Mouse (Mus musculus): ENCODE measurements around the gene Krt31. TPM values are rescaled to one million over a fixed set of nuclear protein-coding genes. Genes with fewer than 3 reads are reported as not detected.

The Krt31 gene
- polyA plus RNA-seq, 1 experiment: not detected

- no peak within 1 kb of the TSS for H3ac ChIP-seq (ENCODE audit: control insufficient read depth, insufficient read length, low read depth)
- TF ChIP-seq CTCF (IDR thresholded peaks at IDR 0.05; ENCODE audit: control insufficient read depth, insufficient read depth, insufficient read length): no peak
- H3K4me3 ChIP-seq (ENCODE audit: insufficient read depth, poor library complexity, severe bottlenecking): no peak within 1 kb of the TSS
- no peaks in the 10 kb centered on the region for H3K79me2 ChIP-seq (ENCODE audit: control insufficient read depth, insufficient read depth)
- no peaks in the 10 kb centered on the region for H3K27me3 ChIP-seq (ENCODE audit: control insufficient read depth, insufficient read depth, insufficient read length)
- H3K36me3 ChIP-seq (ENCODE audit: control insufficient read depth, insufficient read depth): no peaks in the 10 kb centered on the region
- H3K79me3 ChIP-seq (ENCODE audit: low read depth): no peaks in the 10 kb centered on the region
Observed at GRCm38 (mm10) chr11:100016112-100016511, 34.2 kb downstream of the Krt31 start, which contains the start of gene Krt33a. TSS of gene Krt33a (minus strand) at chr11:100016212.

- Histone ChIP-seq H3ac (ENCODE audit: control insufficient read depth, insufficient read length, low read depth) (no peak overlapping the region), H3K79me2 (ENCODE audit: control insufficient read depth, insufficient read depth) (no peaks in the 10 kb centered on the region), H3K36me3 (ENCODE audit: control insufficient read depth, insufficient read depth) (no peaks in the 10 kb centered on the region), H3K79me3 (ENCODE audit: low read depth) (no peaks in the 10 kb centered on the region), H3K4me3 (ENCODE audit: insufficient read depth, poor library complexity, severe bottlenecking) (no peak overlapping the region), H3K27me3 (ENCODE audit: control insufficient read depth, insufficient read depth, insufficient read length) (no peaks in the 10 kb centered on the region)
- no peak for TF ChIP-seq MYOD1 (IDR thresholded peaks at IDR 0.05; ENCODE audit: control insufficient read depth, insufficient read length, low read depth)
- no peak for TF ChIP-seq USF1 (IDR thresholded peaks at IDR 0.05; ENCODE audit: low read depth)
- no peak for TF ChIP-seq MAX (IDR thresholded peaks at IDR 0.05)
- TF ChIP-seq CTCF (IDR thresholded peaks at IDR 0.05; ENCODE audit: control insufficient read depth, insufficient read depth, insufficient read length): no peak
- TF ChIP-seq CEBPB (IDR thresholded peaks at IDR 0.05; ENCODE audit: low read depth): no peak
- no peak for TF ChIP-seq FOSL1 (IDR thresholded peaks at IDR 0.05; ENCODE audit: insufficient read depth, low read length, poor library complexity, severe bottlenecking)
- TF ChIP-seq MYOG (IDR thresholded peaks at IDR 0.05; ENCODE audit: control insufficient read depth, extremely low read depth, insufficient read length): no peak
Observed at GRCm38 (mm10) chr11:100013691-100014171, 36.6 kb downstream of the Krt31 start.

GRCm38 (mm10) chr11:100010682-100011081, 39.7 kb downstream of the Krt31 start:
- no peaks in the 10 kb centered on the region for H3K36me3 ChIP-seq (ENCODE audit: control insufficient read depth, insufficient read depth)
- H3K79me2 ChIP-seq (ENCODE audit: control insufficient read depth, insufficient read depth): no peaks in the 10 kb centered on the region
- H3K79me3 ChIP-seq (ENCODE audit: low read depth): no peaks in the 10 kb centered on the region
- H3ac ChIP-seq (ENCODE audit: control insufficient read depth, insufficient read length, low read depth): no peak overlapping the region
- H3K4me3 ChIP-seq (ENCODE audit: insufficient read depth, poor library complexity, severe bottlenecking): no peak overlapping the region
- no peak for TF ChIP-seq CEBPB (IDR thresholded peaks at IDR 0.05; ENCODE audit: low read depth)
- TF ChIP-seq MYOG (IDR thresholded peaks at IDR 0.05; ENCODE audit: control insufficient read depth, extremely low read depth, insufficient read length): no peak
- TF ChIP-seq USF1 (IDR thresholded peaks at IDR 0.05; ENCODE audit: low read depth): no peak
- no peak for TF ChIP-seq FOSL1 (IDR thresholded peaks at IDR 0.05; ENCODE audit: insufficient read depth, low read length, poor library complexity, severe bottlenecking)
- no peak for TF ChIP-seq MAX (IDR thresholded peaks at IDR 0.05)
- TF ChIP-seq CTCF (IDR thresholded peaks at IDR 0.05; ENCODE audit: control insufficient read depth, insufficient read depth, insufficient read length): no peak
- no peak for TF ChIP-seq MYOD1 (IDR thresholded peaks at IDR 0.05; ENCODE audit: control insufficient read depth, insufficient read length, low read depth)
- H3K27me3 ChIP-seq (ENCODE audit: control insufficient read depth, insufficient read depth, insufficient read length): no peaks in the 10 kb centered on the region

GRCm38 (mm10) chr11:100008336-100008735, 42.0 kb downstream of the Krt31 start:
- no peak overlapping the region for H3K4me3 ChIP-seq (ENCODE audit: insufficient read depth, poor library complexity, severe bottlenecking)
- no peaks in the 10 kb centered on the region for H3K36me3 ChIP-seq (ENCODE audit: control insufficient read depth, insufficient read depth)
- no peak for TF ChIP-seq CTCF (IDR thresholded peaks at IDR 0.05; ENCODE audit: control insufficient read depth, insufficient read depth, insufficient read length)
- TF ChIP-seq CEBPB (IDR thresholded peaks at IDR 0.05; ENCODE audit: low read depth): no peak
- no peak for TF ChIP-seq USF1 (IDR thresholded peaks at IDR 0.05; ENCODE audit: low read depth)
- no peak for TF ChIP-seq MYOD1 (IDR thresholded peaks at IDR 0.05; ENCODE audit: control insufficient read depth, insufficient read length, low read depth)
- no peak for TF ChIP-seq MYOG (IDR thresholded peaks at IDR 0.05; ENCODE audit: control insufficient read depth, extremely low read depth, insufficient read length)
- TF ChIP-seq MAX (IDR thresholded peaks at IDR 0.05): no peak
- TF ChIP-seq FOSL1 (IDR thresholded peaks at IDR 0.05; ENCODE audit: insufficient read depth, low read length, poor library complexity, severe bottlenecking): no peak
- no peak overlapping the region for H3ac ChIP-seq (ENCODE audit: control insufficient read depth, insufficient read length, low read depth)
- no peaks in the 10 kb centered on the region for H3K79me2 ChIP-seq (ENCODE audit: control insufficient read depth, insufficient read depth)
- H3K79me3 ChIP-seq (ENCODE audit: low read depth): no peaks in the 10 kb centered on the region
- H3K27me3 ChIP-seq (ENCODE audit: control insufficient read depth, insufficient read depth, insufficient read length): no peaks in the 10 kb centered on the region

- H3K36me3 ChIP-seq (ENCODE audit: control insufficient read depth, insufficient read depth): no peaks in the 10 kb centered on the region
- H3K4me3 ChIP-seq (ENCODE audit: insufficient read depth, poor library complexity, severe bottlenecking): no peak overlapping the region
- TF ChIP-seq FOSL1 (IDR thresholded peaks at IDR 0.05; ENCODE audit: insufficient read depth, low read length, poor library complexity, severe bottlenecking) (no peak), CEBPB (IDR thresholded peaks at IDR 0.05; ENCODE audit: low read depth) (no peak), CTCF (IDR thresholded peaks at IDR 0.05; ENCODE audit: control insufficient read depth, insufficient read depth, insufficient read length) (no peak), USF1 (IDR thresholded peaks at IDR 0.05; ENCODE audit: low read depth) (no peak), MYOD1 (IDR thresholded peaks at IDR 0.05; ENCODE audit: control insufficient read depth, insufficient read length, low read depth) (no peak), MYOG (IDR thresholded peaks at IDR 0.05; ENCODE audit: control insufficient read depth, extremely low read depth, insufficient read length) (no peak), MAX (IDR thresholded peaks at IDR 0.05) (no peak)
- H3K27me3 ChIP-seq (ENCODE audit: control insufficient read depth, insufficient read depth, insufficient read length): no peaks in the 10 kb centered on the region
- no peak overlapping the region for H3ac ChIP-seq (ENCODE audit: control insufficient read depth, insufficient read length, low read depth)
- no peaks in the 10 kb centered on the region for H3K79me2 ChIP-seq (ENCODE audit: control insufficient read depth, insufficient read depth)
- no peaks in the 10 kb centered on the region for H3K79me3 ChIP-seq (ENCODE audit: low read depth)
Observed at GRCm38 (mm10) chr11:100006624-100007023, 43.7 kb downstream of the Krt31 start.

- no peaks in the 10 kb centered on the region for H3K79me3 ChIP-seq (ENCODE audit: low read depth)
- H3ac ChIP-seq (ENCODE audit: control insufficient read depth, insufficient read length, low read depth): no peak overlapping the region
- no peak overlapping the region for H3K4me3 ChIP-seq (ENCODE audit: insufficient read depth, poor library complexity, severe bottlenecking)
- TF ChIP-seq MYOD1 (IDR thresholded peaks at IDR 0.05; ENCODE audit: control insufficient read depth, insufficient read length, low read depth) (no peak), MYOG (IDR thresholded peaks at IDR 0.05; ENCODE audit: control insufficient read depth, extremely low read depth, insufficient read length) (no peak), CEBPB (IDR thresholded peaks at IDR 0.05; ENCODE audit: low read depth) (no peak), FOSL1 (IDR thresholded peaks at IDR 0.05; ENCODE audit: insufficient read depth, low read length, poor library complexity, severe bottlenecking) (no peak), CTCF (IDR thresholded peaks at IDR 0.05; ENCODE audit: control insufficient read depth, insufficient read depth, insufficient read length) (no peak), USF1 (IDR thresholded peaks at IDR 0.05; ENCODE audit: low read depth) (no peak), MAX (IDR thresholded peaks at IDR 0.05) (no peak)
- H3K79me2 ChIP-seq (ENCODE audit: control insufficient read depth, insufficient read depth): no peaks in the 10 kb centered on the region
- no peaks in the 10 kb centered on the region for H3K36me3 ChIP-seq (ENCODE audit: control insufficient read depth, insufficient read depth)
- no peaks in the 10 kb centered on the region for H3K27me3 ChIP-seq (ENCODE audit: control insufficient read depth, insufficient read depth, insufficient read length)
Observed at GRCm38 (mm10) chr11:100005905-100006304, 44.4 kb downstream of the Krt31 start.

Measured in C2C12 (cell line).